Mouse (Mus musculus) cerebellum, adult 11 months (tissue): Measurements from ENCODE around the gene Klhl30.

Source experiments
- DNase-seq: peaks from one replicate; pipeline ENCODE4 v3.0.0; 2022

Gene Klhl30

DNA sequence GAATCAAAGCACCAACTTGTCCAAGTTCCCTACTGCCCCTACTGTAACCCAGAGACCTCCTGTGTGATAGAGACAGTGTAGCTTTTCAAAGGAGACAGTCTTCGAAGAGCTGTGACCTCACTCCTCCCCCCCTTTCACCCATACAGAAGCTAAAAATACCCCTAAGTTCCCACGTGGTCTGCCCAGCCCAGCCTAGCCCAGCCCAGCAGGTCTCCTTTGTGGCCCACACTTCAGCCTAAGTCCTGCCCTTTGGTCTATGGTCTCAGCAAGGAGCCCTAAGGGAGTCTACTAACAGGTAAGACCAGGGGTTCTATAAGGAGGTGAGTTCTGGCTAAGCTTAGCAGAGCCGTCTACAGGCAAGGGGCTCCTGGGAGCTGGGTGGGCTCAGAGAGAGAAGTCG is at the start of gene Klhl30:
Gene Klhl30 (plus strand): TSS at position 176 of the 400 bp plus-strand sequence.
- no peak for DNase-seq

DNA sequence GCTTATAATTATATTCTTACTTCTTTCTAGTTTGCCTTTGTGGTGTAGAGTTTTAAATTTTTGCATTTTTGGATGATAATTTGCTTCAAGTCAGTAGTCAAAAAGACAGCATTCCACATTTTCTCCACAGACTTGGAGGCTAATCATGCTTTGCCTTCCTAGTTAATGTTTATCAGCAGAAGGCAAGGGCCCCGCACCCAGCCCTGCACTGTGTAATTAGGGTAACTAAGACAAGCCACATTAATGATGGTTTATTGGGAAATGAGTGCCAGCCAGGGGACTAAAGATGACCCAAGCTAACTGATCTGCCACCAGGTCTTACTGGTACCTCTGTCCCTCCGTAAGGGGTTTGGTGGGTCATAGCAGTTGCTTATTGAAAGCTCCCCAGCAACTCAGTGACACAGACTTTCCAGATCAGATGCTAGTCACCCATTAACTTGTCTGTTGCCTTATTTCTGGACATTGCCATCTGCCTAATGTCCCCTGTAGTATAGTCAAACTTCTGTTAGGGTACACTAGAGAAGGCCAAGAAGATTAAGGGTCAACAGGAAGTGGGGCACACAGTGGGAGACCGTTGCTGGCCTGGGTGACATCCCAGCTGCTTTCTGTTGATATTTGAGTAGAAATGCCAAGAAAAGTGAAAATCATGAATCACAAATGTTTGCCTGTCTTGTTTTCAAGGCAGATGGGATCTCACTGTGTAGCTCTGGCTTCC is 49.5 kb upstream of the Klhl30 start:
- no peak for DNase-seq

DNA sequence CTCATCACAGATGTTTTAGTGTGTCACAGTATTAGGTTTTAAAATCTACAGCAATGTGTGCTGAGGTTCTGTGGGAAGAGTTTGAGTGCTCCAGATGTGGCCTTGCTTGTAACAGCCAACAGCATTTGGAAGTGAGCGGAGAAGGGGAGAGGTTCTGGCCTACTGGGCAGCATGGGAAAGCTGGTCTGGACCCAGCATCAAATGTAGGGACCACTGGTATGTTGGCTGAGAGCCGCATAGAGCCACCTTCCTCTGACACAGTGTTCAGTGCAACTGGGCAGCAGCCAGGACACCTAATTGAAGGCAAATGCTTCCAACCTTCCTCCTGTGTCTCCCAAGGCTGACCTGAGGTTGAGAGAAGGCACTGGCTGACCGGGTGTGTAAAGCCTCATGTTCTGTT is 48.8 kb upstream of the Klhl30 start:
- DNase-seq: no peak

- DNase-seq: no peak
Measured at GRCm38 (mm10) chr1:91304621-91305020, 46.2 kb upstream of the Klhl30 start.

DNA sequence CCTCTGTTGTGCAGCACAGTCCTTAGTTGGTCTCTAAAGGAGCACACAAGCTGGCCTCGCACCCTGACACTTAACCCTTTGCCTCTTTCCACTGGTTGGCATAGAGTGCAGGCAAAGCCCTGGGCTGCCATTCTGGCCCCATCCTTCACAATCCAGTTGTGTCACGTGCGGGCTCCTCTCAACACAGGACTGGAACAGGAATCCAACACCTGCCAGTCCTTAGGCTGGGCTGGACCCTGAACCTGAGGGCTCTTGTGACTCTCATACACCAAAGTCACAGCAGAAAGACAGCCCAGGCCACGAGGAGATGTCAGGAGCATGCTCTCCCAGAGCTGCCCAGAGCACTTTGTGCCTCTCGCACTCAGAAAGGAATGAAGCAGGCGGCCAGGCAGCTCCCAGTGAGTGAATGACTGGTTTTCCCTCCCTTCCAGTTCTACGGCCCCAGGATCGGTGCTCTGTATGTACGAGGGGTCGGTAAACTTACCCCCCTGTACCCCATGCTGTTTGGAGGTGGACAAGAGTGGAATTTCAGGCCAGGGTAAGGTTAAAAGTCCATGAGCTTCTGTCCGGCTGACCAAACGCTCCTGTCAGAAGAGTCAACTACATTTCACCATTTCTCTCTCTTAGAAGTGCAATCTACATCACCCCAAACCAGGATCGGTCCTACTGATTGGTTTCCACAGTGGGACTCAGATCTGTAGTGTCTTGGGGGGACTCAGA is 41.3 kb upstream of the Klhl30 start:
- DNase-seq: no peak

DNA sequence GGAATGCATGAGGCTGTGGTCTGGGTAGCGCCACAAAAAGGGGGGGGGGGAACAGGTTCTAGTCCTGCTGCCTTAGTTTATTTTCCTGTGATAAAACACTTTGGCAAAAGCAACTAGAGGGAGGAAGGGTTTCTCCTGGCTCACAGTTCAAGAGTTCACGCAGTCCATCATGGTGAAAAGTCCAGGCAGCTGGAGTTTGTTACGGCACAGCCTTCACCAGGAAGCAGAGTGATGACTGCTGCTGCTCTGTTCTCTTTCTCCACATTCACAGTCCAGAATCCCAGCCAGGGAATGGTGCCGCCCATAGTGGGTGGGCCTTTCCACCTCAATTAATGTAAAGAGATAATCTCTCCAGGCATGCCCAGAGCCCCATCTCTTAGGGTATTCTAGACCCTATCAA is 38.5 kb upstream of the Klhl30 start:
- no peak for DNase-seq

GRCm38 (mm10) chr1:91313251-91313650 is 37.6 kb upstream of the Klhl30 start:
- no peak for DNase-seq

DNA sequence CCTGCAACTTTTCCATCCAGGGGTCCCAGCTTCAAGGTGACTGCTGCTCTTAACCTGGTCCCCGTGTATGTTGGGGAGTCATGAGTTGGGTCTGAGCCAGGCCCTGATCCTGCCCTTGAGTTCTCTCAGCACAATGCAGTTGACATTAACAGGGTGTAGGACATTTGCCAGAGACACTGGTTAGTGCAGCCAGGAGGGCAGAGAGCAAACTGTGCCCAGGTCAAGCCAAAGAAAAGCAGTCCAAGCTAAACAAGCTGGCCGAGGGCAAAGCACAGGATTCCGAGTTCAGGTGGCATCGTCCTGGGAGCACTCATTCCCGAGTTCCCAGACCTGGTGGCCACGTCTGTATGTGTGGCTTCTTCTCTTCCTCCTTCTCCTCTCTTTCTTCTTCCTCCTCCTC is 33.2 kb upstream of the Klhl30 start:
- no peak for DNase-seq

GRCm38 (mm10) chr1:91321760-91322438 is 28.9 kb upstream of the Klhl30 start, which contains the start of gene Espnl:
Gene Espnl (plus strand): TSS chr1:91322075.
- DNase-seq: no peak

DNA sequence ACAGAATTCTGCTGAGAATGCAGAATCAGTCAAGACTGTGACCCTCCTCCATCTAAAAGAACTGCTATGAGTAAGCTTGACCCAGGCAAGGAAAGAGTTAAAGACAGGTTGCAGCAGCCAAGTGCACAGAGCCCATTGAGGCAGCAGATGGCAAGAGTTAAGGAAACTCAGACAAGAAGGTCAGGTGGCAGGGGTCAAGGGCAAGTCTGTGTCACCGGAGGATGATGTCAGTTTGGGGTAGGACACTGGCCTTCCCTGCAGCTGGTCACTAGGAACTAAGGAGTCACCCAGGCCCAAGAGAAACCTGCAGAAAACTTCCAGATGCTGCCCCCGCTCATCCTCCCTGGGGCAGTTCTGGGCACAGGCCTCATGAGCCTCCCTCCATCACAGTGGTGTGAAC is 26.2 kb upstream of the Klhl30 start:
- DNase-seq: no peak

DNA sequence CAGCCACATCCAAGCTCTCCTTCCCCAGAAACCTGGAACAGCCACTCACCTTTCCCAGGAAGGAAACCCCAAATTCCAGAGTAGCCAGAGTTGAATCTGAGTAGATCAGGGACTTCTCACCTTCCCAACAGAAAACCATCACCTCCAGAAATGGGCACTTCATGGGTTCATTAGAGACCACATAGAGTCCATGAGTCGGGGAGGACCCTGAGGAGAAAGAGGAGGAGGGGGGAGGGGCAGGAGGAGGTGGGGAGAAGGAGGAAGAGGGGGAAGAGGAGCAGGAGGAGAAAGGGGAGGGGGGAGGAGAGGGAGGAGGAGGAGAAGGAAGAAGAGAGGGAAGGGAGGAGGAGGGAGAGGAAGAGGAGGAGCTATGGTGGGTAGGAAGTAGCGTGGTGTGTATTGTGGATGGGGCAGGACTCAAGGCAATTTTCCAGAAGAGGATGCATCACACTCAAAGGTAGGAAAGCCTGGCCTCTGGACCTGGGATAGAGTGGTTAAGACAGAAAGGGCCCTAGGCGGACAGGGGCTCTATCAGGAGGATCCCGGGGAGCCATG is 25.3 kb upstream of the Klhl30 start:
- DNase-seq: no peak

- DNase-seq: no peak
Measured at GRCm38 (mm10) chr1:91332102-91332501, 18.7 kb upstream of the Klhl30 start.

GRCm38 (mm10) chr1:91333582-91333981 is 17.2 kb upstream of the Klhl30 start:
- DNase-seq: no peak

GRCm38 (mm10) chr1:91337355-91337754 is 13.5 kb upstream of the Klhl30 start:
- no peak for DNase-seq

GRCm38 (mm10) chr1:91344001-91344400 is 6.8 kb upstream of the Klhl30 start:
- DNase-seq: no peak

GRCm38 (mm10) chr1:91344921-91345685 is 5.7 kb upstream of the Klhl30 start:
- DNase-seq: no peak

DNA sequence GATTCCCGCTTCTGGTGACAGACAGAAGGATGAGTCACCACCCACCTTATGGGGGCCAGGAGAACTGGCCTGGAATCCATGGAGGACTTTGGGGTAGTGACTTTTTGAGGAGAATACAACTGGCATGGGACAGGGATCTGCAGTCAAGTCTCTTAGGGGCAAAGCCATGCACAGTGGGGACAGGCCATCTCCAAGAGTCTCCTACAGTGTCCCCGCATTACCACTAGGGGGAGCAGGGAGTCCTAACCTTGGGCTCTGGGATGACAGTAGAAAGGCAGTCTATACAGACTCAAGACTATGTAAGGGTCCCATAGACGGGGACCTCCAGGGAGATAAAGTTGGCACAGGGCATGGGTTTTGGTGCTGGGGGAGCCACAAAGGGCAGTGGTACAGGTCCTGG is 3.9 kb upstream of the Klhl30 start:
- peak; percentile 51 for DNase-seq

GRCm38 (mm10) chr1:91351249-91351648 is 433 bp downstream of the Klhl30 start:
- DNase-seq: no peak

- no peak for DNase-seq
Measured at GRCm38 (mm10) chr1:91352277-91352676, 1.5 kb downstream of the Klhl30 start.

- DNase-seq: no peak
Measured at GRCm38 (mm10) chr1:91356105-91356504, 5.3 kb downstream of the Klhl30 start.

DNA sequence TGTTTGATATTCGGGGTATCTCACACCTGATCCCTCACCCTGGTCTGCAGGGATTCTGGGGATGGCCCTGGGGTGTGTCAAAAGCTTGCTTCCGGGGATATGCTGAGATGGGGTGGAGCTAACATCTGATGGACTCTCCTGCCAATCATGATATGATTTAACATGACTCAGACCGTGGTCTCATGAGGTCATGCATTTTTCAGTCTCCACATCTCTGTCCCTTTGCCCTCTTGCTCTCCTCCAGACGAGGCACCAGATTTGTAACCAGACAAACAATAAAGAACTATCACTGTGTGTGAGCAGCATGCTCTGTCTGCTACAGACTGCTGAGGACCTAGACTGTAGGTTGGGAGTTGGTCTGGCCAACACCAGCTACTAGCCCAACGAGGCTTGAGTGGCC is 11.3 kb downstream of the Klhl30 start:
- no peak for DNase-seq

GRCm38 (mm10) chr1:91364822-91365644 is 14.2 kb downstream of the Klhl30 start:
- DNase-seq: no peak
